Mouse (Mus musculus): Measurements from ENCODE around the gene D930007J09Rik.
A peak's percentile ranks its signal among the peaks of the same experiment; 100 is the strongest.

DNA sequence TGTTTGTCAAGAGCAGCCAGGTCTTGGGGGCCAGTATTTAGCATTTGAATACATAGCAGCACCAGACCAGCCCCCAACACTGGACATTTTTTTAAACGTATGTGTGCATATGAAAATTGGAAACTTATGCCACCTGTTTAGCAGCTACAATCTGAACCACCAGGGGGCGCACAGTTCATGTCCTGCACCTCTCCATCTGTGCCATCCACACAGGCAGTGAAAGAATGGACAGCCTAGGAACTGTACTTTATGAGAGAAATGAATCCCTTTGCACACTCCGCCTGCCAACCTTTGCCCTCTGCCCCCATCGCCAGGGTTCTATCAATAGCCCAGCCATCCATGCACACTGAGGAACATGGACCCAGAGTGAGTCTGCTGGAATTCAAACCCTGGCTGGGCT lies 25.3 kb upstream of the D930007J09Rik start:
- TF ChIP-seq CTCF (IDR thresholded peaks at IDR 0.05; ENCODE audit: control insufficient read depth, insufficient read depth, low read length): peak; percentile 91
- no peak for TF ChIP-seq POLR2A (IDR thresholded peaks at IDR 0.05; ENCODE audit: borderline replicate concordance, control insufficient read depth, low read depth, low read length)

Data from bone marrow, adult 2 months (tissue).